Mouse (Mus musculus): ENCODE results near the gene Gm6882. TPM values are rescaled to one million over a fixed set of nuclear protein-coding genes. Genes with fewer than 3 reads are reported as not detected.
"Not testable (repeated sequence)": the region's sequence is repeated elsewhere in the genome, so short reads cannot be mapped to it uniquely, and the experiment has no call there.

Gene Gm6882
- polyA plus RNA-seq (2015; fragmentation: Nextera tagmentation; extraction: Ambion mirVana), result not detected in 2 replicates

DNA sequence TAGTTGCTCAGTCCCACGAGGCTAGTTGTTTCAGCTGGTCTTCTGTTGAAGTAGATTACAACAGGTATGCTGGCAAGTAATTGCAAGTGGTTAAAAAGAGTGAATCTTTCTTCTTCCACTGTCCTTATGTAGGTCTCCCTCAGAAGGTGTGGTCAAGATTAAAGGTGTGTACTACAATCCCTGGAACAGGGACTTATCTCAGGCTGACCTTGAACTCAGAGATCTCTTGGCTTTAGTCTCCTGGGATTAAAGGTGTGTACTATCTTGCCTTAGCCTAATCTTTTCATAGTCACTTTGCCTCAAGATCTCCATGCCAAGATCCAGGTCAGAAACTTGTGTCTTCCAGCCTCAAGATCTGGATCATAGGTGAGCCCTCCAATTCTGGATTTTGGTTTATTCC, at the start of gene Gm6882:
TSS of gene Gm6882 (minus strand) at position 101 of the 400 bp plus-strand sequence.
- H3K27ac ChIP-seq; H3K9ac ChIP-seq; H3K9me3 ChIP-seq; H3K4me1 ChIP-seq; H3K27me3 ChIP-seq (replicated peaks); H3K4me2 ChIP-seq; ATAC-seq (ENCODE audit: insufficient read depth, low FRiP score, low read depth); H3K36me3 ChIP-seq; H3K4me3 ChIP-seq (replicated peaks): not testable (repeated sequence)
- WGBS, result 33% methylated on average over 1 of the region's 1 CpGs

Other genes starting within 250 kb of the Gm6882 start
- not detected in 2 replicates for gene Gm5157, start 242.3 kb downstream of the Gm6882 start, polyA plus RNA-seq (2015; fragmentation: Nextera tagmentation; extraction: Ambion mirVana)
- gene Vmn1r124, start 172.1 kb downstream of the Gm6882 start, polyA plus RNA-seq (2015; fragmentation: Nextera tagmentation; extraction: Ambion mirVana), result not detected in 2 replicates
- not detected in 2 replicates for gene Vmn1r125, start 160.6 kb downstream of the Gm6882 start, polyA plus RNA-seq (2015; fragmentation: Nextera tagmentation; extraction: Ambion mirVana)
- not detected in 2 replicates for gene Vmn1r126, start 131.3 kb downstream of the Gm6882 start, polyA plus RNA-seq (2015; fragmentation: Nextera tagmentation; extraction: Ambion mirVana)
- gene Vmn1r127, start 112.9 kb downstream of the Gm6882 start, polyA plus RNA-seq (2015; fragmentation: Nextera tagmentation; extraction: Ambion mirVana), result not detected in 2 replicates
- not detected in 2 replicates for gene Vmn1r128, start 83.4 kb downstream of the Gm6882 start, polyA plus RNA-seq (2015; fragmentation: Nextera tagmentation; extraction: Ambion mirVana)
- not detected in 2 replicates for gene Vmn1r129, start 71.5 kb downstream of the Gm6882 start, polyA plus RNA-seq (2015; fragmentation: Nextera tagmentation; extraction: Ambion mirVana)
- not detected in 2 replicates for gene Vmn1r130, start 79.0 kb upstream of the Gm6882 start, polyA plus RNA-seq (2015; fragmentation: Nextera tagmentation; extraction: Ambion mirVana)
- not detected in 2 replicates for gene Vmn1r131, start 113.3 kb upstream of the Gm6882 start, polyA plus RNA-seq (2015; fragmentation: Nextera tagmentation; extraction: Ambion mirVana)
- not detected in 2 replicates for gene Vmn1r132, start 181.3 kb upstream of the Gm6882 start, polyA plus RNA-seq (2015; fragmentation: Nextera tagmentation; extraction: Ambion mirVana)

Data from stomach, embryonic 15.5 days (tissue).